ENCODE assay signal across 30 mouse cellular contexts in the genomic region with DNA sequence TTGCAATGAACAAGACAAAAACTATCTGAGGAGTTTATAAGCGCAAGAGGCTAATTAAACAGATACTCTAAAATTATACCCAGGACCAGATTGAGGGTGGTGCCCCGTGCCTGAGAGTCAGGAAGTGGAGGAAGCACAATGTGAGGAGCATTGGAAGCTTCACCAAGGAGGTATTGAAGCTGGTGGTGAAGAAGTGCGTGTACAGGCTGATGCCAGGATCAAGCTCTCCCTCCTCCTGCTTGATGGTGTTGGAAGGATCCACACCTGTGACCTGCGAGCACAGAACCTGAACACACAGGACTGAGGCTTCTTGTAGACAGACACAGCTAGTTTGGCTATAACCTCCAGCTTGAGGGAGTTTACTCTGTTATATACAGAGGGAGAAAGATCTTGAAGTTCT. TPM values are rescaled to one million over a fixed set of nuclear protein-coding genes. Genes with fewer than 3 reads are reported as not detected.
"Had no signal": no experiment of that assay in that cellular context is flagged by ENCODE, and none has a peak within 500 bp of the region (broad histone marks: within the 10 kb centered on the region; RNA-seq: fewer than 3 reads in every experiment).

No protein-coding gene starts in this region.

- H3K9me3 ChIP-seq: heart, embryonic 13.5 days; heart, embryonic 15.5 days; hindbrain, embryonic 10.5 days; hindbrain, embryonic 12.5 days; intestine, embryonic 15.5 days; limb, embryonic 10.5 days; limb, embryonic 12.5 days had no signal

- DNase-seq: gastrocnemius, adult 2 months; gastrocnemius, postnatal 10 days; gastrocnemius, postnatal 25 days; heart, adult 2 months; heart, postnatal 14 days; heart, postnatal 4 days; kidney, adult 18-20 months; kidney, adult 8-10 months; kidney, postnatal 10 days; kidney, postnatal 25 days; kidney, postnatal 4 days had no signal

- H3K4me3 ChIP-seq: gastrocnemius, adult 2 months; heart, adult 2 months; heart, embryonic 13.5 days; heart, embryonic 15.5 days; hindbrain, embryonic 10.5 days; hindbrain, embryonic 12.5 days; intestine, embryonic 15.5 days; layer of hippocampus, adult 2 months; left cerebral cortex, adult 2 months; limb, embryonic 10.5 days; limb, embryonic 12.5 days had no signal

- H3K27ac ChIP-seq: gastrocnemius, adult 2 months; heart, adult 2 months; heart, embryonic 13.5 days; heart, embryonic 15.5 days; hindbrain, embryonic 10.5 days; hindbrain, embryonic 12.5 days; hindbrain, embryonic 14.5 days; intestine, embryonic 15.5 days; layer of hippocampus, adult 2 months; left cerebral cortex, adult 2 months; limb, embryonic 10.5 days; limb, embryonic 12.5 days had no signal

- ATAC-seq: forebrain, embryonic 16.5 days; hindbrain, embryonic 16.5 days; inflammation-experienced regulatory T-cells, adult 6 months; intestine, embryonic 15.5 days; intestine, postnatal 0 days had no signal

- H3K9ac ChIP-seq: heart, embryonic 13.5 days; heart, embryonic 15.5 days; hindbrain, embryonic 12.5 days; hindbrain, embryonic 14.5 days; intestine, embryonic 15.5 days; limb, embryonic 12.5 days had no signal

- H3K4me2 ChIP-seq: heart, embryonic 13.5 days; heart, embryonic 15.5 days; hindbrain, embryonic 12.5 days; hindbrain, embryonic 14.5 days; intestine, embryonic 15.5 days; limb, embryonic 12.5 days had no signal

- H3K36me3 ChIP-seq: heart, embryonic 13.5 days; heart, embryonic 15.5 days; hindbrain, embryonic 10.5 days; hindbrain, embryonic 12.5 days; intestine, embryonic 15.5 days; limb, embryonic 10.5 days; limb, embryonic 12.5 days had no signal

RNA-seq across cellular contexts. Expression of a gene that starts 4.5 kb away (rescaled TPM):
- polyA plus RNA-seq: inflammation-experienced regulatory T-cells, adult 6 months had no signal

RNA-seq across cellular contexts. Expression of a gene that starts 23.0 kb away (rescaled TPM):
- polyA plus RNA-seq: frontal cortex, adult 2 months; liver, adult 2 months had no signal

RNA-seq across cellular contexts. Expression of a gene that starts 38.8 kb away (rescaled TPM):
- polyA plus RNA-seq: forebrain, embryonic 16.5 days; frontal cortex, adult 2 months; heart, embryonic 13.5 days; heart, embryonic 15.5 days; hindbrain, embryonic 10.5 days; hindbrain, embryonic 12.5 days; hindbrain, embryonic 14.5 days; hindbrain, embryonic 16.5 days; inflammation-experienced regulatory T-cells, adult 6 months; kidney, embryonic 14.5 days; kidney, embryonic 16.5 days; limb, embryonic 10.5 days; limb, embryonic 12.5 days; limb, embryonic 14.5 days had no signal
